Mouse (Mus musculus): ENCODE results near the gene Pcgf3. TPM values are rescaled to one million over a fixed set of nuclear protein-coding genes. Genes with fewer than 3 reads are reported as not detected.

Pcgf3 gene
- polyA plus RNA-seq, 1 experiment from 2014 or later: 36.2 TPM

DNA sequence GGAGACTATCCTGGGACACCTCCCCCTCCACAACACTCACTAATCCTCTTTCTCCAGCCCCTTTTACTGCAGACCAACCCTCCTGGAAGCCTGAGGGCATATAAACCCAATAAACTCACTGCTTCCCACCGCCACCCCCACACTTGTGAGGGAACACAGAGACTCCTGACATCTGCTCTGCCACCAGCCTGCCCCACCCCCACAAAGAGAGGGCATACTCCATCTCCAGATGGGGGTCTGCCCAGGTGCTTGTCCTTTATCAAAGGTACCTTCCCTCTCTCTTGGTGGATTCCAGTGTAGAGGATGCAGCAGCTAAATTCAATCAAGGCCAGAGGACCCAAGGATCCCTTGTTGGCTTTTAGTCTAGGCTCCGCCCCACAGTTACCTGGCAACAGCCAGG is 60.0 kb downstream of the Pcgf3 start:
- ATAC-seq (ENCODE audit: insufficient read depth, low FRiP score, low TSS enrichment) (no peak), DNase-seq (ENCODE audit: low spot score) (no peak)
- Histone ChIP-seq H3K27ac (ENCODE audit: low read depth, low read length) (no peak overlapping the region), H3K27me3 (ENCODE audit: control insufficient read depth, insufficient read depth, low read length) (no peaks in the 10 kb centered on the region), H3K36me3 (ENCODE audit: control insufficient read depth, insufficient read depth, low read length) (no peaks in the 10 kb centered on the region), H3K4me3 (ENCODE audit: low read depth, low read length) (no peak overlapping the region), H3K9me3 (ENCODE audit: control insufficient read depth, low read length) (no peaks in the 10 kb centered on the region), H3K4me2 (ENCODE audit: low read depth) (no peak overlapping the region), H3K4me1 (ENCODE audit: control insufficient read depth, insufficient read depth, low read length) (no peaks in the 10 kb centered on the region), H3K9ac (ENCODE audit: low read length) (no peak overlapping the region)
- WGBS: 48% methylated on average over 2 of the region's 2 CpGs

DNA sequence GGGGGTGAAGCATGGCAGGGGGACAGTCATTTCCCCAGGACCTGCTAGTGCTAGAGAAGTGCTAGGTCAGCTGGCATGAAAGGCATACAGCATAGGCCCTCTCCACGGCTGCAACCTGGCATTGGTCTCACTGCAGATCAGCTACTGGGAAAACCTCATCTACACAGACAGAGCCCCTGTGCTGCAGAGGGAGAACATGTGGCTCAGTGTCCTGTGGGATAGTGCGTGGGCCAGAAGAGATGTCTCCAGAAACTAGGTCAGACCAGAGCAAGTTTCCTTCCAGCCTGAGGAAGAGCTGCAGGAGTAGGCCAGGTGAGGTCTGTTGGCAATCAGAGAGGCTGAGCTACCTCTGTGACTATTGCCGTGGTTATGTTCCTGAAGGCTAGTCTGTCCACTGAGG is 60.9 kb downstream of the Pcgf3 start:
- Histone ChIP-seq H3K9me3 (ENCODE audit: control insufficient read depth, low read length) (no peaks in the 10 kb centered on the region), H3K27me3 (ENCODE audit: control insufficient read depth, insufficient read depth, low read length) (no peaks in the 10 kb centered on the region), H3K4me2 (ENCODE audit: low read depth) (no peak overlapping the region), H3K27ac (ENCODE audit: low read depth, low read length) (no peak overlapping the region), H3K4me1 (ENCODE audit: control insufficient read depth, insufficient read depth, low read length) (no peaks in the 10 kb centered on the region), H3K9ac (ENCODE audit: low read length) (no peak overlapping the region), H3K36me3 (ENCODE audit: control insufficient read depth, insufficient read depth, low read length) (no peaks in the 10 kb centered on the region), H3K4me3 (ENCODE audit: low read depth, low read length) (no peak overlapping the region)
- no peak for ATAC-seq (ENCODE audit: insufficient read depth, low FRiP score, low TSS enrichment)
- no peak for DNase-seq (ENCODE audit: low spot score)
- WGBS: 82% methylated on average over 3 of the region's 3 CpGs

DNA sequence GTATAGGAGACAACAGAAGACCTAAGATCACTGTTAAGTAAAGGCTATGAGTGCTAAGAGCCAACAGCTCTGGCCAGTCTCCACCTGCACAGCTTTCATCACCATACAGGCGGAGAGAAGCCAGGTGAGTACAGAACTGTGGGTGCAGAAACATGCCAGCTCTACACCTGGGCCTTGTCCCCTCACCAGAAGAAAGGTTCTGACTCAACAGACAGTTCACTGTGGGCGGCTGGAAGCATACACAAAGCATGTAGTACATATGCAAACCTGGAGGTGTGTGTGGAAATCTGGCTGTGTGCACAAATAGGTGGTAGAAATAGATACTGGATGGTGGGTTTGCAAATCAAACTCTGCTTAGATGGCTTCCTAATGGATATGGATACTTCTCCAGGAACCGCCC is 61.6 kb downstream of the Pcgf3 start:
- ATAC-seq (ENCODE audit: insufficient read depth, low FRiP score, low TSS enrichment) (no peak), DNase-seq (ENCODE audit: low spot score) (no peak)
- Histone ChIP-seq H3K9ac (ENCODE audit: low read length) (no peak overlapping the region), H3K9me3 (ENCODE audit: control insufficient read depth, low read length) (no peaks in the 10 kb centered on the region), H3K4me2 (ENCODE audit: low read depth) (no peak overlapping the region), H3K27me3 (ENCODE audit: control insufficient read depth, insufficient read depth, low read length) (no peaks in the 10 kb centered on the region), H3K27ac (ENCODE audit: low read depth, low read length) (no peak overlapping the region), H3K4me1 (ENCODE audit: control insufficient read depth, insufficient read depth, low read length) (no peaks in the 10 kb centered on the region), H3K36me3 (ENCODE audit: control insufficient read depth, insufficient read depth, low read length) (no peaks in the 10 kb centered on the region), H3K4me3 (ENCODE audit: low read depth, low read length) (no peak overlapping the region)
- WGBS: 89% methylated on average over 3 of the region's 3 CpGs

DNA sequence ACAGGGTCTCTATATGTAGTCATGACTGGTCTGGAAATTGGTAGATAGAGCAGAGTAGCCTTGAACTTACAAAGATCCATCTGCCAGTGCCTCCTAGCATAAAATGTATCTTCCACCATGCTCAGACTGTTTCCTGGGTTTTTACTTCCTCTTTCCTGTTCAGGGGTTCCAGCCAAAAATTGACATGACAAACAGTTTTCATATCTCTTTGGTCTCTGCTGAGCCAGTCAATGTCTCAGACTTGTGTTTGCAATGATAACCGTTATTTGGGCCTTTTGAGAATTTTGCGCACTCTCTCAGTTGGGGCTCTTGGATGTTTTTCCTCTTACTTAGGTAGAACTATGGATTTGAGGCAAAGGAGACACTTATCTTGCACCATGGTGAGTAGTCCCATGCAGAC is 73.2 kb downstream of the Pcgf3 start:
- Histone ChIP-seq H3K9me3 (ENCODE audit: control insufficient read depth, low read length) (no peaks in the 10 kb centered on the region; the same call in 1 of the 2 replicates), H3K27me3 (ENCODE audit: control insufficient read depth, insufficient read depth, low read length) (no peaks in the 10 kb centered on the region), H3K4me2 (ENCODE audit: low read depth) (no peak overlapping the region), H3K4me1 (ENCODE audit: control insufficient read depth, insufficient read depth, low read length) (no peaks in the 10 kb centered on the region), H3K36me3 (ENCODE audit: control insufficient read depth, insufficient read depth, low read length) (no peaks in the 10 kb centered on the region), H3K27ac (ENCODE audit: low read depth, low read length) (no peak overlapping the region), H3K4me3 (ENCODE audit: low read depth, low read length) (no peak overlapping the region), H3K9ac (ENCODE audit: low read length) (no peak overlapping the region)
- ATAC-seq (ENCODE audit: insufficient read depth, low FRiP score, low TSS enrichment): no peak
- no peak for DNase-seq (ENCODE audit: low spot score)
- 91% methylated on average over 2 of the region's 2 CpGs for WGBS

DNA sequence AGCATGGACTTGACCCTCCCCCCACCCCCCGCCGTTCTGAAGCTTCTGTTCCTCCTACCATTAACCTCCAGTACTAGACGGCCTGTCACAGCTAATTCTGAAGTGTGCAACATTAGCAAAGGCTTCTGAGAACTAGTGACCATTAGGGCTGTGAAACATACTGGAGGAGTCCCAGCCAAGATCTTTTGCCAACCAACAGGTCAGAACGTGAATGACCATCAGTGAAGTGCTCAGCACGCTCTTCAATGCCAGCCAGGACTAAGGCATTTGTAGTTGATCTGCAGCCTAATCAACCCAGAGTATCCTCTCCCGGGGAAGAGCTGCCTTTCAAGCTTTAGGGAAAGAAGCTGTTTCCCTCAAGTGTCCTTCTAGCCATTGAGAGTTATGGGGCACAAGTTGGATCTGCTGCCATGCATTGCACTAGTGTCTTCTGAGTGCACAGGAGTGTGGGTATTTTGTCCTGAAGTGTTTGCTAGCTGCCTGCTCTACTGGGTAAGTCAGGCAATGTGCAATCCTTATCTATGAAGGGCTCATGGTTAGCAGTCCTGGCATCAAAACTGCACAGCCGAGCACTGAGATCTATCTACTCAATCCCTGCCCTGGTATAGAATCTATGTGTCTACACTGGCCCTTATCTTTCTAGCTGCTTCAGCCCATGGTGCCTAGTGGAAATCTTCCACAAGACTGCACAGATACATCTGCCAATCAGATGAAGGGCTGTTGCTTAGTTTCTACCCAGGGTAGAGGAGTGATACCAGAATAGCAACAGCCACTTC is 82.7 kb downstream of the Pcgf3 start:
- Histone ChIP-seq H3K4me3 (ENCODE audit: low read depth, low read length) (no peak overlapping the region), H3K4me1 (ENCODE audit: control insufficient read depth, insufficient read depth, low read length) (no peaks in the 10 kb centered on the region), H3K4me2 (ENCODE audit: low read depth) (no peak overlapping the region), H3K27ac (ENCODE audit: low read depth, low read length) (no peak overlapping the region), H3K9ac (ENCODE audit: low read length) (no peak overlapping the region), H3K9me3 (ENCODE audit: control insufficient read depth, low read length) (no peaks in the 10 kb centered on the region), H3K27me3 (ENCODE audit: control insufficient read depth, insufficient read depth, low read length) (peaks cover 4% of the 10 kb centered on the region), H3K36me3 (ENCODE audit: control insufficient read depth, insufficient read depth, low read length) (no peaks in the 10 kb centered on the region)
- no peak for ATAC-seq (ENCODE audit: insufficient read depth, low FRiP score, low TSS enrichment)
- no peak for DNase-seq (ENCODE audit: low spot score)
- WGBS: 73% methylated on average over 7 of the region's 7 CpGs

DNA sequence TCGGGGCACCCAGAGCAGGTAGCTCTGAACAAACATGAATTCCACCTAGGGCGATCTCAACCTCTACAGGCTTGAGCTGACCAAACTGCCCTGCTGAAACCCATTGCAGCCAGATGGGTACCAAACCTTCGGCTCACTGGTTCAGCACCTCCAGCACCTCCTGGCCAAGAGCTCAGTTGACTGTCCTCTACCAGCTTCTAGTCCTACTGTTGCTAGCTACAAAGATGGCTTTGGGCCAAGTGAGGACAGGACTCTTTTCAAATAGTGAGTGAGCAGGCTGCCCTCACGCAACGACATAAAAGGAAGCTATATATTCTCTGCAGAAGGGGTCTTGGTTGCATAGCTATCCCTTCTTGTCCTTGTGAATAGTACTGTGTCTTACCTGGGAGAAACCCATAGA is 86.6 kb downstream of the Pcgf3 start:
- ATAC-seq (ENCODE audit: insufficient read depth, low FRiP score, low TSS enrichment) (no peak), DNase-seq (ENCODE audit: low spot score) (no peak)
- Histone ChIP-seq H3K4me2 (ENCODE audit: low read depth) (no peak overlapping the region), H3K4me1 (ENCODE audit: control insufficient read depth, insufficient read depth, low read length) (no peaks in the 10 kb centered on the region; the same call in 1 of the 2 replicates), H3K9ac (ENCODE audit: low read length) (no peak overlapping the region), H3K36me3 (ENCODE audit: control insufficient read depth, insufficient read depth, low read length) (no peaks in the 10 kb centered on the region), H3K4me3 (ENCODE audit: low read depth, low read length) (no peak overlapping the region), H3K27ac (ENCODE audit: low read depth, low read length) (no peak overlapping the region), H3K9me3 (ENCODE audit: control insufficient read depth, low read length) (no peaks in the 10 kb centered on the region), H3K27me3 (ENCODE audit: control insufficient read depth, insufficient read depth, low read length) (peaks cover 23% of the 10 kb centered on the region)
- WGBS: 95% methylated on average over 5 of the region's 5 CpGs

DNA sequence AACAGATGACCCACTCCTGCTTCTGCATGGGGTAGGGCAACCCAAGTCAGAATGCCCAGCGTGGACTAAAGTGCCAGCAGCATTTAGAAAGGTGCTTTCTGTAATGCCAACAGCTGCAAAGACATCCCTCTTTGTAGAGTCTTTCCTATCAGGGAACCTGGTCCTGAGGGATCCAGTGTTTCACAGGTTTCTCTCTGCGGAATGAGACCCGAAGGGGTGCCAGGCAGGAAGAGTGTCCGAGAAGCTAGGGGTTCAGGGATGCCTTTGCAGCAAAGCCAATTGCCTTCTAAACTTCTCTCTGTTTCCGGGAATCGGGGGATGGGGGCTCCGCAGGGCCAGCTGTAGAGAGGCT is 88.1 kb downstream of the Pcgf3 start:
- H3K4me2 ChIP-seq (ENCODE audit: low read depth): peak overlapping the region; percentile 69
- H3K4me3 ChIP-seq (ENCODE audit: low read depth, low read length): peak overlapping the region; percentile 40
- ATAC-seq (ENCODE audit: insufficient read depth, low FRiP score, low TSS enrichment): no peak
- no peak for DNase-seq (ENCODE audit: low spot score)
- peak overlapping the region; percentile 40 for H3K9ac ChIP-seq (ENCODE audit: low read length)
- no peaks in the 10 kb centered on the region; the same call in 1 of the 2 replicates for H3K4me1 ChIP-seq (ENCODE audit: control insufficient read depth, insufficient read depth, low read length)
- H3K36me3 ChIP-seq (ENCODE audit: control insufficient read depth, insufficient read depth, low read length): no peaks in the 10 kb centered on the region
- H3K9me3 ChIP-seq (ENCODE audit: control insufficient read depth, low read length): no peaks in the 10 kb centered on the region
- no peak overlapping the region for H3K27ac ChIP-seq (ENCODE audit: low read depth, low read length)
- H3K27me3 ChIP-seq (ENCODE audit: control insufficient read depth, insufficient read depth, low read length): peaks cover 23% of the 10 kb centered on the region
- WGBS: 21% methylated on average over 7 of the region's 7 CpGs

DNA sequence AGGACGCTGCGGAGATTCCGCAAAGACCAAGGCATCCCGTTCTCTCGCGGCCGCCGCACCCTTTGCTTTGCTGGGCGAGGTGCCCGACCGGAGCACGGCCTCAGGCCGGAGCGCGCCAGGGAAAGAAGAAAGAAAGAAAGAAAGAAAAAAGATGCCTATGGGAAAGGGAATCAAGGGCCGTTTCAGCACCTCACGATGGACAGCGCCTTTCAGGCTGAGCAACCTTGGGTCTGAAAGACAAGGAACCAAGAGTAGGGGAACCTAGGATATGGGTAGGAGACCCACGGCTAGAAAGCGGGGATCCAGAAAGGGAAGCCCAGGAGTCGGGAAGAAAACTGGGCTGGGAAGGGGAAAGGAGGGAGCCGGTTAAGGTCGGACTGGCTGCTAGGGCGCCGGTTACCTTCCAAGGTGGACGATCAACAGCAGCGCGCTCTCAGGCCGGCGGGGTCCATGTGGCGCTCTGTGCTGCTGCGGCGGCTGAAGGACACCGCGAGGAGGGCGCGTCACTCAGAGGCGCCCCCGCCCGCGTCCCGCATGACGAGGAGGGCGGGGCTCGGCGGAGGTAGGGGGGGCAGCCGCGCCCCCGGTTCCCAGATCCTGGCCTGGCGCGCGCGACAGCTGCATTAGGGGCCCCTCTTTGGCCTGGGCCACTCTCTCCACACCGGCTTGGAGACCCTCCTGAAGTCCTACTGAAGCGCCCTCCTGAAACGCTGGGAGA is 88.6 kb downstream of the Pcgf3 start, which contains the start of gene Cplx1:
Cplx1 (minus strand) TSS at position 536 of the 718 bp plus-strand sequence.
- ATAC-seq (ENCODE audit: insufficient read depth, low FRiP score, low TSS enrichment) (peak; percentile 87), DNase-seq (ENCODE audit: low spot score) (peak; percentile 78)
- Histone ChIP-seq H3K27me3 (ENCODE audit: control insufficient read depth, insufficient read depth, low read length) (peaks cover 23% of the 10 kb centered on the region), H3K9me3 (ENCODE audit: control insufficient read depth, low read length) (no peaks in the 10 kb centered on the region), H3K36me3 (ENCODE audit: control insufficient read depth, insufficient read depth, low read length) (no peaks in the 10 kb centered on the region), H3K27ac (ENCODE audit: low read depth, low read length) (no peak within 1 kb of the TSS), H3K9ac (ENCODE audit: low read length) (peak within 1 kb of the TSS; percentile 40), H3K4me1 (ENCODE audit: control insufficient read depth, insufficient read depth, low read length) (no peaks in the 10 kb centered on the region; the same call in 1 of the 2 replicates), H3K4me2 (ENCODE audit: low read depth) (peak within 1 kb of the TSS; percentile 69), H3K4me3 (ENCODE audit: low read depth, low read length) (peak within 1 kb of the TSS; percentile 40)
- WGBS: under 1% methylated on average over 43 of the region's 56 CpGs

DNA sequence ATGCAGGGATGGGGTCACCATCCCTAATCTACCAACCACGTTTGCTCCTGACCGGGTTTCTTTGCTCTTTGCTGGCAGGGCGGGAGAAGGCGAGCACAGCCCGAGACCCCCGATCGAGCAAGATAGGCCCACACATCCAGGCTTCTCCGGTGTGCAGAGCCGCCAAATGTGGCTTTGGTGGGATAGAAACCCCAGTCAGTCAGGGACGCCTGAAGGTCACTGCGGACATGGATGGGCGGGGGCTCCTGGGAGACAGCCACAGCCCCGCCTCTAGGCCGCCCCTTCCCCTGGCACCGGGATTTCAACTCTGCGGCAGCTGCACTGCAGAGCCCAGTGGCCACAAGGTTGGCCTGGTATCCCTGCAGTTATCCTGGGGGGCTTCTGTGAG is 89.2 kb downstream of the Pcgf3 start:
- DNase-seq (ENCODE audit: low spot score) (no peak), ATAC-seq (ENCODE audit: insufficient read depth, low FRiP score, low TSS enrichment) (peak; percentile 56; the same call in 1 of the 2 replicates)
- under 1% methylated on average over 16 of the region's 16 CpGs for WGBS
- Histone ChIP-seq H3K4me2 (ENCODE audit: low read depth) (peak overlapping the region; percentile 69), H3K27ac (ENCODE audit: low read depth, low read length) (no peak overlapping the region), H3K36me3 (ENCODE audit: control insufficient read depth, insufficient read depth, low read length) (no peaks in the 10 kb centered on the region), H3K4me1 (ENCODE audit: control insufficient read depth, insufficient read depth, low read length) (no peaks in the 10 kb centered on the region; the same call in 1 of the 2 replicates), H3K9ac (ENCODE audit: low read length) (peak overlapping the region; percentile 40), H3K27me3 (ENCODE audit: control insufficient read depth, insufficient read depth, low read length) (peaks cover 23% of the 10 kb centered on the region), H3K4me3 (ENCODE audit: low read depth, low read length) (peak overlapping the region; percentile 40), H3K9me3 (ENCODE audit: control insufficient read depth, low read length) (no peaks in the 10 kb centered on the region)
